9 mouse cellular contexts compared by ENCODE assay signal in the genomic region with DNA sequence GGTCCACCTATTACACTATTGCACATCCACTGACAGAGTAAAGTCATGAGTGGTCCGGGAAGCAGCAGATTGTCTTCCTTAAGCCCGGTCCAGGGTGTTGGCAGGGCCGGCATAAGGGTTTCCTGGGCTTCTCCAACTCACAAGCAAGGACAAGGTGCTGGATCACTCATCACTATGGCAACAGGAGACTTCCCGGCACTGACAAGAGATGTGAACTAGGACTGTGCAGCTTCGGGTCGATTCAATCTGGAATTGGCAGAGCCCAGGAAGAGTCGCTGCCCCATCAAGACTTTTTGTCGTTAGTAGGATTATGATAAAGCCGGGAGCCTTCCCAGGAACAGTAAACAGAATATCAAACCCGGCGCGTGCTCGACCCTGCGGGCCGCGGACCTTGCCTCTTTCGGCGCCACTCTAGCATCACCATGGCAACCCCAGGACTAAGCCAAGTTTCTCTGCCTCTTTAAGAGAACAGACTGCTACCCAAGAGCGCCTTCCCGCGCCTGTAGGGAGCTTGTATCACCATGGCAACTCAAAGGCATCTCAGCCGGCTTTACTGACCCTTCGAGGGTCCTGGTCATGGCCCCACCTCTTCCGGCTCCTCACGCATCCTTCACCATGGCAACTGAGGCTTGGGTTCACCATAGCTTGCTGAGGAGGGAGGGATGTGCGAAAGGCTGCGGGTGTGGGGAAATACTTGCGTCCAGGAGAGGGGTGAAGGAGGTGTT.
DNase-seq lines count a peak whose midpoint lies in the region; ATAC-seq lines count a peak whose summit lies in the region.
"Had no signal": no experiment of that assay in that cellular context is flagged by ENCODE, and none has a peak within 500 bp of the region (broad histone marks: within the 10 kb centered on the region; RNA-seq: fewer than 3 reads in every experiment).

No protein-coding gene starts in this region.

- H3K9me3 ChIP-seq in heart, embryonic 13.5 days = no peaks in the 10 kb centered on the region
- no peaks in the 10 kb centered on the region for H3K9me3 ChIP-seq in midbrain, embryonic 10.5 days (replicated peaks)
- no peaks in the 10 kb centered on the region for H3K9me3 ChIP-seq in stomach, embryonic 16.5 days (replicated peaks; ENCODE audit: control insufficient read depth, low read length)

- ATAC-seq in heart, embryonic 13.5 days (ENCODE audit: extremely low read depth, insufficient number of reproducible peaks, low FRiP score, low TSS enrichment) = no peak
- ATAC-seq in stomach, embryonic 16.5 days (ENCODE audit: insufficient read depth, low FRiP score) = peak; percentile 13; the same call in 1 of the 2 replicates

- H3K27ac ChIP-seq in heart, embryonic 13.5 days (replicated peaks) = no peak overlapping the region
- H3K27ac ChIP-seq in midbrain, embryonic 10.5 days (replicated peaks) = peak overlapping the region; percentile 81
- H3K27ac ChIP-seq in stomach, embryonic 16.5 days (ENCODE audit: low read length) = no peak overlapping the region
- H3K27ac ChIP-seq: liver, embryonic 14.5 days had no signal

- H3K36me3 ChIP-seq in heart, embryonic 13.5 days = no peaks in the 10 kb centered on the region
- H3K36me3 ChIP-seq in midbrain, embryonic 10.5 days = no peaks in the 10 kb centered on the region
- no peaks in the 10 kb centered on the region for H3K36me3 ChIP-seq in stomach, embryonic 16.5 days (ENCODE audit: control insufficient read depth, insufficient read depth, low read length)

- DNase-seq in heart, adult 8-10 months (ENCODE audit: low spot score) = no peak
- DNase-seq in cerebellum, postnatal 14 days = peak; percentile 67 to 74
- DNase-seq in frontal cortex, postnatal 10 days (ENCODE audit: low spot score in 2 of 2) = peak; percentile 59 to 63
- DNase-seq in kidney, postnatal 25 days = peak; percentile 39 to 58
- peak; percentile 96 for DNase-seq in midbrain, embryonic 10.5 days (ENCODE audit: low spot score)
- DNase-seq in spleen, adult 18-20 months = no peak

- peak overlapping the region; percentile 30 for H3K9ac ChIP-seq in heart, embryonic 13.5 days
- peak overlapping the region; percentile 43; the same call in 1 of the 2 replicates for H3K9ac ChIP-seq in stomach, embryonic 16.5 days (ENCODE audit: low read length)
- H3K9ac ChIP-seq: liver, embryonic 14.5 days had no signal

- peaks cover 13% of the 10 kb centered on the region for H3K27me3 ChIP-seq in heart, embryonic 13.5 days (replicated peaks)
- peaks cover 63% of the 10 kb centered on the region for H3K27me3 ChIP-seq in midbrain, embryonic 10.5 days (ENCODE audit: low read depth, poor library complexity, severe bottlenecking)
- no peaks in the 10 kb centered on the region; the same call in 1 of the 2 replicates for H3K27me3 ChIP-seq in stomach, embryonic 16.5 days (ENCODE audit: control insufficient read depth, insufficient read depth, low read length)

- peaks cover 13% of the 10 kb centered on the region for H3K4me1 ChIP-seq in heart, embryonic 13.5 days
- H3K4me1 ChIP-seq in midbrain, embryonic 10.5 days = peaks cover 33% of the 10 kb centered on the region
- peaks cover 8% of the 10 kb centered on the region; the same call in 1 of the 2 replicates for H3K4me1 ChIP-seq in stomach, embryonic 16.5 days (ENCODE audit: control insufficient read depth, insufficient read depth, low read length)

- WGBS in heart, embryonic 13.5 days = 5% methylated on average over 28 of the region's 28 CpGs
- WGBS in midbrain, embryonic 10.5 days = 1% methylated on average over 28 of the region's 28 CpGs
- WGBS in stomach, embryonic 16.5 days = 2% methylated on average over 28 of the region's 28 CpGs

- peak overlapping the region; percentile 72 for H3K4me2 ChIP-seq in heart, embryonic 13.5 days
- peak overlapping the region; percentile 50 for H3K4me2 ChIP-seq in stomach, embryonic 16.5 days (ENCODE audit: low read depth, low read length)

- H3K4me3 ChIP-seq in heart, embryonic 13.5 days = peak overlapping the region; percentile 45
- H3K4me3 ChIP-seq in midbrain, embryonic 10.5 days = peak overlapping the region; percentile 50
- H3K4me3 ChIP-seq in stomach, embryonic 16.5 days (replicated peaks; ENCODE audit: low read length) = peak overlapping the region; percentile 29

Comparison
In these comparisons a context has a peak if more than half of its experiments do, and no peak if none do; other contexts are left out.
1. DNase-seq: peak in cerebellum, postnatal 14 days (2 of 2), frontal cortex, postnatal 10 days (2 of 2), kidney, postnatal 25 days (2 of 2) and midbrain, embryonic 10.5 days (single experiment); none in heart, adult 8-10 months (single experiment) and spleen, adult 18-20 months (0 of 2).
2. Peak in every context shown above with its lines, with median percentiles within 50 percentile points of each other: H3K4me3 ChIP-seq.